In genomic region chrX:150459411-150459927, GRCm38 (mm10) we compare ENCODE assay signal across 7 mouse cellular contexts. TPM values are rescaled to one million over a fixed set of nuclear protein-coding genes. Genes with fewer than 3 reads are reported as not detected.
A peak's percentile ranks its signal among the peaks of the same experiment; 100 is the strongest.
DNase-seq lines count a peak whose midpoint lies in the region; ATAC-seq lines count a peak whose summit lies in the region.

No protein-coding gene starts in this region.

- no peaks in the 10 kb centered on the region for H3K9me3 ChIP-seq in heart, embryonic 14.5 days (ENCODE audit: control insufficient read depth, low read length)

- no peaks in the 10 kb centered on the region for H3K4me1 ChIP-seq in heart, embryonic 14.5 days (ENCODE audit: control insufficient read depth in 2 of 2, insufficient read depth in 2 of 2, low read length in 2 of 2)

- peak overlapping the region; percentile 70 for H3K9ac ChIP-seq in heart, embryonic 14.5 days (ENCODE audit: low read length)

- H3K27ac ChIP-seq in heart, embryonic 14.5 days (replicated peaks in 1 of 2; ENCODE audit: control insufficient read depth in 1 of 2, insufficient read depth in 1 of 2, low read depth in 2 of 2, low read length in 2 of 2), result peak overlapping the region; percentile 65 to 80

- no peaks in the 10 kb centered on the region for H3K27me3 ChIP-seq in heart, embryonic 14.5 days (ENCODE audit: control insufficient read depth, insufficient read depth, low read length)

- DNase-seq in thymus, postnatal 4 days, result peak; percentile 11
- DNase-seq in thymus, postnatal 0 days (ENCODE audit: low spot score), result no peak
- DNase-seq in cerebellum, adult 11-12 months, result peak; percentile 48
- DNase-seq in kidney, postnatal 10 days, result peak; percentile 51
- peak; percentile 23 to 32 for DNase-seq in lung, postnatal 4 days
- no peak for DNase-seq in Muller cell, postnatal 12 days (ENCODE audit: inconsistent ontology term)

- peak overlapping the region; percentile 47 to 77 for H3K4me3 ChIP-seq in heart, embryonic 14.5 days (ENCODE audit: control insufficient read depth in 1 of 2, insufficient read depth in 1 of 2, low read depth in 1 of 2, low read length in 2 of 2)

- peak overlapping the region; percentile 60 for H3K4me2 ChIP-seq in heart, embryonic 14.5 days (ENCODE audit: low read length)

- 47% methylated on average over 8 of the region's 8 CpGs for WGBS in heart, embryonic 14.5 days

- ATAC-seq in heart, embryonic 14.5 days (ENCODE audit: insufficient number of reproducible peaks, insufficient read depth, low FRiP score, low read depth), result no peak

- H3K36me3 ChIP-seq in heart, embryonic 14.5 days (ENCODE audit: control insufficient read depth, insufficient read depth, low read length), result no peaks in the 10 kb centered on the region

RNA-seq across cellular contexts. Expression of gene Tmem29, which starts 0.5 kb away (rescaled TPM):
- 20.2 and 23.7 TPM in 2 replicates for polyA plus RNA-seq in thymus, postnatal 0 days (2015; fragmentation: Nextera tagmentation; extraction: Ambion mirVana)
- polyA plus RNA-seq in heart, embryonic 14.5 days (2014; fragmentation: Nextera tagmentation; extraction: Ambion mirVana), result 15.4 and 18.3 TPM in 2 replicates

Comparison
In these comparisons a context has a peak if more than half of its experiments do, and no peak if none do; other contexts are left out.
1. DNase-seq: peak in thymus, postnatal 4 days (single experiment), cerebellum, adult 11-12 months (single experiment), kidney, postnatal 10 days (single experiment) and lung, postnatal 4 days (2 of 2); none in thymus, postnatal 0 days (single experiment) and Muller cell, postnatal 12 days (single experiment).